Mouse (Mus musculus) bone marrow macrophage, adult 2 months (primary cell): ENCODE measurements around the gene Dscaml1.

ENCODE experiments used
- CTCF ChIP-seq: IDR thresholded peaks from 2 replicates; pipeline ENCODE4 v1.5.1; 2012; ENCODE audit warnings: low read depth, mild to moderate bottlenecking, low read length, moderate library complexity
- POLR2A ChIP-seq: IDR thresholded peaks from 2 replicates; pipeline ENCODE4 v1.6.1; 2012; ENCODE audit warnings: mild to moderate bottlenecking, low read depth, low read length, borderline replicate concordance

GRCm38 (mm10) chr9:45533253-45533652 lies 106.8 kb downstream of the Dscaml1 start:
- TF ChIP-seq CTCF: no peak
- no peak for TF ChIP-seq POLR2A
